Mouse (Mus musculus) heart, embryonic 14.5 days (tissue): ENCODE measurements around the gene Lrrc23. TPM values are rescaled to one million over a fixed set of nuclear protein-coding genes. Genes with fewer than 3 reads are reported as not detected.

ENCODE experiments used
- ATAC-seq: fragments of 200-750 bp; cut with Nextera tagmentation; 2 replicates; pipeline ENCODE4 v1.8.0; 2017; ENCODE audit warnings: low read depth, moderate TSS enrichment; ENCODE audit not compliant: insufficient number of reproducible peaks, insufficient read depth, low FRiP score
- H3K27ac ChIP-seq, 2 experiments: fragments of 200-500 bp in 1 of 2; fragments of 300-500 bp in 1 of 2; sonication (generic) in 1 of 2; replicated peaks in 1 of 2; 2 replicates each; pipeline ENCODE4 v1.5.1; 2012 to 2014; ENCODE audit warnings: low read depth in 2 of 2, low read length in 2 of 2, control low read depth in 1 of 2, mild to moderate bottlenecking in 1 of 2, mixed read lengths in 1 of 2; ENCODE audit not compliant: control insufficient read depth in 1 of 2, insufficient read depth in 1 of 2
- H3K27me3 ChIP-seq: fragments of 300-500 bp; sonication (generic); 2 replicates; pipeline ENCODE4 v1.6.1; 2014; ENCODE audit warnings: mild to moderate bottlenecking, low read length, control low read depth; ENCODE audit not compliant: control insufficient read depth, insufficient read depth
- H3K36me3 ChIP-seq: fragments of 300-500 bp; sonication (generic); 2 replicates; pipeline ENCODE4 v1.6.1; 2014; ENCODE audit warnings: mild to moderate bottlenecking, control low read depth, low read length, mixed read lengths; ENCODE audit not compliant: control insufficient read depth, insufficient read depth
- H3K4me1 ChIP-seq, 2 experiments: fragments of 200-500 bp in 1 of 2; fragments of 300-500 bp in 1 of 2; sonication (generic) in 1 of 2; 2 replicates each; pipeline ENCODE4 v1.6.1; 2012 to 2014; ENCODE audit warnings: low read length in 2 of 2, control low read depth in 1 of 2, mixed read lengths in 1 of 2; ENCODE audit not compliant: control insufficient read depth in 2 of 2, insufficient read depth in 2 of 2
- H3K4me2 ChIP-seq: fragments of 300-500 bp; sonication (generic); 2 replicates; pipeline ENCODE4 v1.6.1; 2014; ENCODE audit warnings: mild to moderate bottlenecking, low read length
- H3K4me3 ChIP-seq, 2 experiments: fragments of 200-500 bp in 1 of 2; fragments of 300-500 bp in 1 of 2; sonication (generic) in 1 of 2; 2 replicates each; pipeline ENCODE4 v1.5.1; 2012 to 2014; ENCODE audit warnings: low read length in 2 of 2, mild to moderate bottlenecking in 2 of 2, control low read depth in 1 of 2, low read depth in 1 of 2, moderate library complexity in 1 of 2; ENCODE audit not compliant: control insufficient read depth in 1 of 2, insufficient read depth in 1 of 2
- H3K9ac ChIP-seq: fragments of 300-500 bp; sonication (generic); 2 replicates; pipeline ENCODE4 v1.6.1; 2014; ENCODE audit warnings: mild to moderate bottlenecking, low read length
- H3K9me3 ChIP-seq: fragments of 300-500 bp; sonication (generic); 2 replicates; pipeline ENCODE4 v1.6.1; 2016; ENCODE audit warnings: low read length, control low read depth; ENCODE audit not compliant: control insufficient read depth
- WGBS: fragments of 180-500 bp; shearing (Covaris S2); extraction: QIAGEN DNeasy Blood & Tissue Kit; methylation state at CpG from one replicate; pipeline ENCODE4 v1.1.7; 2014; 5-methylcytosine and 5-hydroxymethylcytosine counted together
- polyA plus RNA-seq: library from polyadenylated mRNA; unstranded; fragments of >200 nt; fragmentation: Nextera tagmentation; extraction: Ambion mirVana; gene quantifications from 2 replicates; pipeline ENCODE4 v1.2.1, GENCODE M21; 2014

Lrrc23 gene
- polyA plus RNA-seq, 1 experiment from 2014 or later: not detected

- 78% methylated on average over 2 of the region's 2 CpGs for WGBS
- Histone ChIP-seq H3K4me1 (no peaks in the 10 kb centered on the region), H3K9me3 (no peaks in the 10 kb centered on the region), H3K27ac (no peak overlapping the region), H3K4me3 (no peak overlapping the region), H3K4me2 (no peak overlapping the region), H3K9ac (no peak overlapping the region), H3K36me3 (no peaks in the 10 kb centered on the region), H3K27me3 (no peaks in the 10 kb centered on the region)
- ATAC-seq: no peak
These were observed 16.7 kb upstream of the Lrrc23 start for GRCm38 (mm10) chr6:124796200-124796599.

GRCm38 (mm10) chr6:124795781-124796180 lies 16.3 kb upstream of the Lrrc23 start:
- Histone ChIP-seq H3K4me3 (no peak overlapping the region), H3K4me2 (no peak overlapping the region), H3K9ac (no peak overlapping the region), H3K9me3 (no peaks in the 10 kb centered on the region), H3K4me1 (no peaks in the 10 kb centered on the region), H3K27me3 (no peaks in the 10 kb centered on the region), H3K36me3 (no peaks in the 10 kb centered on the region), H3K27ac (no peak overlapping the region)
- ATAC-seq: no peak
- 80% methylated on average over 4 of the region's 4 CpGs for WGBS

GRCm38 (mm10) chr6:124791911-124792310 lies 12.4 kb upstream of the Lrrc23 start:
- H3K36me3 ChIP-seq: no peaks in the 10 kb centered on the region
- no peak overlapping the region for H3K4me3 ChIP-seq
- H3K27me3 ChIP-seq: no peaks in the 10 kb centered on the region
- H3K9me3 ChIP-seq: no peaks in the 10 kb centered on the region
- no peak overlapping the region for H3K9ac ChIP-seq
- no peaks in the 10 kb centered on the region for H3K4me1 ChIP-seq
- ATAC-seq: no peak
- H3K4me2 ChIP-seq: no peak overlapping the region
- no peak overlapping the region for H3K27ac ChIP-seq
- 76% methylated on average over 3 of the region's 3 CpGs for WGBS

- H3K27ac ChIP-seq: no peak overlapping the region
- H3K27me3 ChIP-seq: no peaks in the 10 kb centered on the region
- ATAC-seq: no peak
- no peaks in the 10 kb centered on the region for H3K4me1 ChIP-seq
- WGBS: 65% methylated on average over 4 of the region's 4 CpGs
- no peaks in the 10 kb centered on the region for H3K9me3 ChIP-seq
- no peak overlapping the region for H3K4me2 ChIP-seq
- H3K4me3 ChIP-seq: no peak overlapping the region
- no peak overlapping the region for H3K9ac ChIP-seq
- H3K36me3 ChIP-seq: no peaks in the 10 kb centered on the region
These were observed 10.6 kb upstream of the Lrrc23 start for GRCm38 (mm10) chr6:124790121-124790520.

- no peak overlapping the region for H3K9ac ChIP-seq
- WGBS: 77% methylated on average over 4 of the region's 4 CpGs
- ATAC-seq: no peak
- no peaks in the 10 kb centered on the region for H3K9me3 ChIP-seq
- no peaks in the 10 kb centered on the region for H3K36me3 ChIP-seq
- no peaks in the 10 kb centered on the region for H3K4me1 ChIP-seq
- H3K4me3 ChIP-seq: no peak overlapping the region
- H3K4me2 ChIP-seq: no peak overlapping the region
- no peaks in the 10 kb centered on the region for H3K27me3 ChIP-seq
- no peak overlapping the region for H3K27ac ChIP-seq
These were observed 10.0 kb upstream of the Lrrc23 start for GRCm38 (mm10) chr6:124789519-124789918.

GRCm38 (mm10) chr6:124787722-124788121 lies 8.2 kb upstream of the Lrrc23 start:
- Histone ChIP-seq H3K4me2 (no peak overlapping the region), H3K9me3 (no peaks in the 10 kb centered on the region), H3K36me3 (no peaks in the 10 kb centered on the region), H3K9ac (no peak overlapping the region), H3K27me3 (no peaks in the 10 kb centered on the region), H3K27ac (no peak overlapping the region), H3K4me1 (peaks cover 0 to under 1% of the 10 kb centered on the region in 2 experiments; a peak in 1 of 4 replicates), H3K4me3 (no peak overlapping the region)
- WGBS: 63% methylated on average over 10 of the region's 10 CpGs
- ATAC-seq: no peak

- 54% methylated on average over 8 of the region's 8 CpGs for WGBS
- no peak overlapping the region for H3K9ac ChIP-seq
- no peak overlapping the region for H3K4me3 ChIP-seq
- no peaks in the 10 kb centered on the region for H3K9me3 ChIP-seq
- peaks cover 2 to 4% of the 10 kb centered on the region in 2 experiments; a peak in 1 of 4 replicates for H3K4me1 ChIP-seq
- no peak overlapping the region for H3K27ac ChIP-seq
- H3K4me2 ChIP-seq: no peak overlapping the region
- no peaks in the 10 kb centered on the region for H3K36me3 ChIP-seq
- H3K27me3 ChIP-seq: no peaks in the 10 kb centered on the region
- ATAC-seq: no peak
These were observed 7.4 kb upstream of the Lrrc23 start for GRCm38 (mm10) chr6:124786756-124787420.

GRCm38 (mm10) chr6:124782436-124782835 lies 2.9 kb upstream of the Lrrc23 start:
- Histone ChIP-seq H3K4me2 (peak overlapping the region; percentile 46), H3K36me3 (no peaks in the 10 kb centered on the region), H3K4me3 (peak overlapping the region; percentile 8 to 28; a peak in 2 of 4 replicates), H3K4me1 (peaks cover 7 to 13% of the 10 kb centered on the region in 2 experiments; a peak in 3 of 4 replicates), H3K27me3 (peaks cover 21% of the 10 kb centered on the region), H3K9me3 (no peaks in the 10 kb centered on the region), H3K9ac (no peak overlapping the region), H3K27ac (no peak overlapping the region)
- ATAC-seq: no peak
- 19% methylated on average over 6 of the region's 6 CpGs for WGBS
